Mouse (Mus musculus): ENCODE results near the gene Cntrob.

Cntrob gene

DNA sequence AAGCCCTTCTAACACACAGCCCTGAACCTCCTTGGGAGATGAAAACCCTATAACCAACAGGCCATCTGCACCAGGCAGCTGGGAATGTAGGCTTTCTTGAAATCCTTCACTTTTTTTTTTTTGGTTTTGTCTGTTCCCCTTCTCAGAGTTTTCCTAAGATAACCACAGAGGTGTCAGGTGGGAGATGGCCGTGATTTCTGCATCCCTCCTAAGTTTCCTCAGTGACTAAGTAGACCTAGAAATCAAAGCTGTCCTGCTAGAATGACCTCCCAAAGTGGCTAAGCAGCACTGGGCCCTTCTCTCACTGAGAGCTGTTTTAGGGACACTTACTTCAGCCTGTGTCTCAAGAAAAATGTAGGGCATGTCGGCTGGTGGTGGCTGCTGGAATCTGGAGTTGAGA lies 25.8 kb downstream of the Cntrob start:
- no peak for DNase-seq

- DNase-seq, result no peak
Observed at GRCm38 (mm10) chr11:69295286-69295685, 28.3 kb downstream of the Cntrob start.

GRCm38 (mm10) chr11:69291111-69291510 lies 32.5 kb downstream of the Cntrob start:
- DNase-seq, result no peak

DNA sequence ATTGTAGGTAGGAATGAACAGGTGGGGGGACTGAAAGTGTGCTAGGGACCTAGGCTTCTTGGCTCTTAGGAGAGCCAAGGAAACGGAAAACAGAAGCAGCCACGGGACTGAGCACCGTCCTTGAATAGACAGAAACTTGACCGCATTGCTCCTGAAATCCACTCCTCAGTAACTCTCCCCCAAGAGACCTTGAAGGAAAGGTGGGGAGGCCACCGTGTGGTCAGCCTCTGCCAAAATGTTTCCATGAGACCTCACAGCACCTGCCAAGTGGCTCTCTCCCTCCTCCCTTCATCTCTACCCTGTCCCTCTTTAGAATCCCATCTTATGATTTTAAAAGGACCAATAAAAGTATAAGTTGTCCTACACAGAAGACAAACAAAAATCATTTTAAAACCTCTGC lies 46.3 kb downstream of the Cntrob start:
- DNase-seq, result no peak

DNA sequence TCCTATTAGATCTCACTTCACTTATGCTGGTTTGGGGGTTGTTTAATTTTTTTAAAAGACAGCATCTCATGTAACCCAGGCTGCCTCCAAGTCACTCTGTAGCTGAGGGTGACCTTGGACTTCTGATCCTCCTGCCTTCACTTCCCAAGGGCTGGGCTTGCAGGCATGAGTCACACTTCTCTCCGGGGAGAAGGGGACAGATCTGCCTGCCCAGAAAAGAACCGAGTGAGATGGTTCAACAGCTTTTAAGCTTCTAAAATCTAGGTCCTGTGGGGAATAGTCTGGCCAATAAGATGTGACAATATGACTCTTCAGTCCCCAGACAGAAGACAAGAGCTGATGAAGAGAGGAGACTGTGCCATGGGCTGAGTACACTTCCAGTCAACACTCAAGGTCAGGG lies 47.5 kb downstream of the Cntrob start:
- DNase-seq, result no peak

- DNase-seq, result no peak
Observed at GRCm38 (mm10) chr11:69275650-69276049, 47.9 kb downstream of the Cntrob start.

DNA sequence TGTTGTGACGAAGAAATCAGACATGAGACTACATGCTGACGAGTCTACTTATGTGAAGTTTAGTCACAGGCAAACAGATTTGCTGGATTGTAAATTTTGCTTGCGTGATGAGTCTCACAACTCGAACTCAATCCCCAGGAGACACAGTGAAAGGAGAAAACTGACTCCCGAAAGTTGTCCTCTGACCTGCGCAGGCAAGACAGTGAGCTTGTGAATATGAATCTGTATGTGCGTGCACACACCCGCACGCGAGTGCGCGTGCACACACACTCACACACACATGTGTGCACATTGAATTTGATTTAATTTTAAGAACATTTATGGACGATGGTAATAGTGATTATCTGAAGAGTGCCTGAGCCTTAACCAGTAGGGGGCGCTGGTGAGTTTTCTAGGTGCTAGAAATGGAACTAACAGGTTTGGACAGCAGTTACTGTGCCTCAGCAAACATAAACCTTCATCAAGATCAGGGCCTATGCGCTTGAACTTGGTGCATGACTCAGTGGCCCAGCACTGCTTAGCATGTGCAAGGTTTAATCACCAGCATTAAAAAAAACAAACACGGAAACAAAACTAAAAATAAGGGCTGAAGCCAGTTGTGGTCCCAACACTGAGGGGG lies 51.3 kb downstream of the Cntrob start:
- DNase-seq, result peak; percentile 77

GRCm38 (mm10) chr11:69269575-69269974 lies 54.0 kb downstream of the Cntrob start:
- peak; percentile 75 for DNase-seq

DNA sequence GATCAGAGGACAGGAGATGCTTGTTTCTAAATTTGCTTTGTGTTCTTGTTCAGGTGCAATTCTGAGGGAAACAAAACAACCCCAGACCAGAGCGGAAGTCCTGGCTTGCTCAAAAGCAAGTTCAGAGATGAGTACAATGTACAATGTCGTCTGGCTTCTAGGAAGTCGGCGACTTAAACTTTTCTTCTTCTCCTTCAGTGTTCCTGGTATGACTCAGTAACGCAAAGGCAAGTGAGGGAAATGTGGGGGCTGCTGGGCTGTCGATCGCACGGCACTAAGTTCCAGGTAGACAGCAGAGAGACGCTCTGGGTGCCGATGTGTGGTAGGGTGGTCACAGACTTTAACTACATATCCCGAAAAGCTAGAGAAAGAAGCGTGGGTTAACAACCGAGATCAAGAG lies 55.5 kb downstream of the Cntrob start:
- DNase-seq, result no peak

GRCm38 (mm10) chr11:69267341-69267740 lies 56.2 kb downstream of the Cntrob start:
- peak; percentile 20 for DNase-seq

GRCm38 (mm10) chr11:69266253-69266652 lies 57.3 kb downstream of the Cntrob start:
- peak; percentile 33 for DNase-seq

GRCm38 (mm10) chr11:69265410-69265809 lies 58.2 kb downstream of the Cntrob start:
- no peak for DNase-seq

- DNase-seq, result no peak
Observed at GRCm38 (mm10) chr11:69264276-69264675, 59.3 kb downstream of the Cntrob start.

- no peak for DNase-seq
Observed at GRCm38 (mm10) chr11:69260111-69260510, 63.5 kb downstream of the Cntrob start.

DNA sequence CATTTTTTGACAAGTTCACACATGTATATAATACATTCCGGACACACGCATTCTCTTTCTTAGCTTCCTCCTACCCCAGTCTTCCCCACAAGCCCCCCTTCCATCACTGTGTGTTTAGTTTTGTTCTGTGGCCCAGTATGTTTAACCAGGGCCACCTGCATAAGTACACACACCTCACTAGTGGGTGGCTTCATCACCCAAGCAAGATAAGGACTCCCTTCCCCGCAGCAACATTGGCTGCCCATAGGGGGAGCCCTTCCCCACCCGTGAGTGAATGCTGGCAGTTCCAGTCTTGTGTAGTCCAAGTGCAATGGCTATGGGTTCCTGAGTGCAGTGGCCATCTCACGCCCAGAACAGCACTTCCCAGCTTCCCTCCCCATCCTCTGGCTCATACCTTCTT lies 65.3 kb downstream of the Cntrob start:
- DNase-seq, result peak; percentile 36

- DNase-seq, result peak; percentile 47
Observed at GRCm38 (mm10) chr11:69257807-69258206, 65.8 kb downstream of the Cntrob start.

GRCm38 (mm10) chr11:69257072-69257471 lies 66.5 kb downstream of the Cntrob start:
- DNase-seq, result no peak

- DNase-seq, result no peak
Observed at GRCm38 (mm10) chr11:69254808-69255207, 68.8 kb downstream of the Cntrob start.

- DNase-seq, result no peak
Observed at GRCm38 (mm10) chr11:69253131-69253530, 70.4 kb downstream of the Cntrob start.

DNA sequence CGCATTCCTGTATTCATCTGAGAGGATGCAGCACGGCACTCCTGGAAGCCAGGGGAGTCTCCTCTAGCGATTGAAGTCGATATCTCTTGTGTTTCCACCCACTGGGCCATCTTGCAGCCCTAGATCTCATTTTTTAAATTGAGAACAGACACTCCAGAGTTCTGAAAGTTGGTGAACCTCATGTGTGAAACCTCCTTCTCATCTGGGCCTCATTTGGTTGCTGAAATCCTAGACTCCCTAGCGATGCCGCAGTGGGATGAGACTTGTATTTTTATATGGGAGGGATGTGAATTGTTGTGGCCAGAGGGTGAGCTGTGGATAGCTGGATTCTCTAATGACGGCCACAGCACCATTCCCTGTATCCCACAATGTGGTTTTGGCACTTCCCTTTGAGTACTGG lies 71.6 kb downstream of the Cntrob start:
- DNase-seq, result no peak

DNA sequence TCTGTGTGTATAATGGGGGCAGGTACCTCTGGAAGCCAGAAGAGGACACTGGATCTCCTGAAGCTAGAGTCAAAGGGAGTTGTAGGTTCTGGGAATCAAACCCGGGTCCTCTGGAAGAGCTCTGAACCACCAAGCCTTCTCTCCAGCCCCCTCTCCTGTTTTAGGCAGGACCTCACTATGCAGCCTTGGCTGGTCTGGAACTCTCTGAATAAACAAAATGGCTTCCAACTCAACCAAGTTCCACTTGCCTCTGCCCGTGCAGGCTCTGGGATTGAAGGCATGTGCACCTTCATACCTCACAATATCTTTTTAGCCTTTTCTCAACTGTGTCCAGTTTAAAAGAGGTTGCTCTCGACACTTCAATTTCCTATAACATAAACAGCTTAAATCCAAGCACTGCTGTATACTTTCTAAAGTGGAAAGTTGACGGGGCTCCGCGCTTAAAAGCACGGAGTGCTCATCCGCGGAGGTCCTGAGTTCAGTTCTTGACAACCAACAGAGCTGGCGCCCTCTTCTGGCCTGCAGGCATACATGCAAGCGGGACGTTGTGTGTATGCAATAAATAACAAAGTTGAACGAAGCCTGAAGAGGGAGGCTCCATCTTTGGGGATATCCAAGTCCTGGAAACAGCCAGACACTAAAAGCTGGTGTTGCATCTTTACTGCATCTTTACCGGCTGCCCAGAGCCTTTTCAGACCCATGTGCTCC lies 72.3 kb downstream of the Cntrob start:
- DNase-seq, result no peak

GRCm38 (mm10) chr11:69250106-69250505 lies 73.5 kb downstream of the Cntrob start:
- no peak for DNase-seq

All from kidney, postnatal 14 days (tissue).